Mouse (Mus musculus) gastrocnemius, postnatal 14 days (tissue): ENCODE data around the gene Sbno1. TPM values are rescaled to one million over a fixed set of nuclear protein-coding genes. Genes with fewer than 3 reads are reported as not detected.
"Not testable (repeated sequence)": the region's sequence is repeated elsewhere in the genome, so short reads cannot be mapped to it uniquely, and the experiment has no call there.

Source experiments
- DNase-seq: peaks from one replicate; pipeline ENCODE4 v3.0.0; 2021; ENCODE audit warnings: mixed read lengths
- intact Hi-C: fragments of 180-260 bp; cut with DNase I; formaldehyde crosslinking; loops from one replicate; pipeline ENCODE4 v1.15.1; 2025; ENCODE audit warnings: low total_unique reads
- long read RNA-seq, 2 experiments: library from polyadenylated mRNA; stranded (forward); transcript quantifications; one replicate each; pipeline ENCODE4 v2.0.0; 2021
- total RNA-seq, 2 experiments: library from RNA; stranded (reverse); gene quantifications; 2 replicates each; pipeline ENCODE4 v1.2.3; 2021

Gene Sbno1
- 10 to 100 TPM; 32.4 to 35.6 TPM for total RNA-seq
- long read RNA-seq, experiment 1, full-length matches to known transcripts: 1 of 6 reads
- long read RNA-seq, experiment 1, partial matches to known transcripts: 2 of 6 reads
- long read RNA-seq, experiment 1, other reads (novel, unspliced or antisense): 3 of 6 reads
- long read RNA-seq, experiment 2, full-length matches to known transcripts: 2 of 12 reads
- long read RNA-seq, experiment 2, partial matches to known transcripts: 3 of 12 reads
- long read RNA-seq, experiment 2, other reads (novel, unspliced or antisense): 7 of 12 reads

DNA sequence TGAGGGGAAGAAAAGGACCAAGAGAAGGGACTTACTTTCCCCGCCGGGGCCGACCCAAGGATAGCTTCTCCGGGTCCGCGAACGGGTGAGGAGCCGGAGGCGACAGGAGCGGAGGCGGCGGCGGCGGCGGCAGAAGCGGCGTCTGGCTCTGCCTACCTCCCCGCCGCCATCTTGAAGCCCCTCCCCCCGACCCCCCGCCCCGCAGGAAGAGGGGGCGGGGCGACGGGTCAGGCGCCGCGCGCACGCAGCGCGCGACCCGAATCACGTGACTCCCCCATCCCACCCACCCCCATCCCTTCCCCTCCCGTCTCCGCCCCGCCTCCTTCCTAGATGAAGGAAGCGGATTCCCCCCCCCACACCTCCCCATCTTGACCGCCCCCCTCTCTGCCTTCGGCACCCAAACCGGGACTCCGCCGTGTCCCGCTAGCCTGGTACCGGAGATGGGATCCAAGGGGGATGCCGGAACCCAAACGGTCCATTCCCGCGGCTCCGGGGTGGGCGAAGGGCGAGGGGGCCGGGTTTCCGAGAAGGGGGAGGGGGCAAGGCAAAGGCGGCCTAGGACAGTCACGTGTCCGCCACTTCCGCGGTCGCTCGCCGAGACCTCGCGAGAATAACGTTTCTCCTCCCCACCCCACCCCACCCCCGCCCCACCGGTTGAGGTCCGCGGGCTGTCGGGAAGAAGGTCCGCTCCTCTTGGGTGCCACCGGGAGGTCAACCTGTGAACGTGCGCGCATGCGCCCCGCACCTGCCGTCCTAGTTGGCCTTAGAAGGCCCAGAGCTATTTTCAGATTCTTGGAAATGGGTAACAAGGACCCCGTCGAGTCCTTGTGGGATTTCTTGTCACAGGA is at the start of gene Sbno1:
Gene Sbno1, minus strand, starts transcription at position 590 of the 848 bp plus-strand sequence.
- peak; percentile 94 for DNase-seq
- intact Hi-C loops: loop anchor here (5.0 kb wide), 1 partner anchor 117 kb away; the partner anchor contains the start of gene Tmed2

DNA sequence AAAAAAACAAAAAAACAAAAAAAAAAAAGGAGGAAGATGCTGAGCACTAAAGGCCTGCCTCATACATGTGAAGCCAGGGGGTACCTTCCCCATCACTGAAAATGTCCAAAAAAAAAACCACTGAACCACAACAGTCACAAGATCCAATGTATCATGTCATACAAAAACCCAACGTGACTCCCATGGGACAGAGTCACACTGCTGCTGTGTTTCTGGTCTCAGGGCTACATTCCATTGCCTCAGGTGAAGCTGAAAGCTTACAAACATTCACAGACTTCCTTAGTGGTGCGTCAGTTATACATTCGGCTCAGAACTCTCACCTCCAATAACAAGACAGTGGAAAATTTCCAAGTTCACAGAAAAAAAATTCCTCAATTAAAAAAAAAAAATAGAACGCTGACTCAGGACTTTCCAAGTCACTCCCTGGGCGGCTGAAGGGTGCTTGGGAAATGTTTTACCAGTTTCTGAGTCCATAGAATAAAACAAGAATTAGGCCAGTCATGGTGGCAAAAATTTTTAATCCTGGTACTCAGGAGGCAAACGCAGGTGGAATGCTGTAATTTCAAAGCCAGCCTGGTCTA is 44.9 kb upstream of the Sbno1 start:
- intact Hi-C loops: no loop called here
- no peak for DNase-seq

DNA sequence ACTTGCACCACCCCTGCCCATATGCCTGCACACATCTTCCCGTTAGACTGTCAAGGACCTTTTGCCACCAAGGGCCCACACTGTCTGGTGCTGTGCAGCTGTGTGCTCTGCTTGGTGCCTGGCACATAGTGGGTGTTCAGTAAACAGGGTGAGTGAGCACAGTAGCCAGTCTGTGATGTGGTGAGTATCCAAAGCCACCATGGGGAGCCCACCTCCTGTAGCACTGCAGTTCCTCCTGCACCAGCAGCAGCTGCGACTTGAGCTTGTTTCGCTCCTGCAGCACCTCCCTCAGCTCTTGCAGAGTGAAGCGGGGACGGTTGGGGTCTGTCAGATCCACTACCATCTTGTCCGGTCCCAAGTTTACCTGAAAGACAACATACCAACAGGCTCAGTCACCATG is 43.7 kb upstream of the Sbno1 start:
- no peak for DNase-seq
- intact Hi-C loops: no loop called here

DNA sequence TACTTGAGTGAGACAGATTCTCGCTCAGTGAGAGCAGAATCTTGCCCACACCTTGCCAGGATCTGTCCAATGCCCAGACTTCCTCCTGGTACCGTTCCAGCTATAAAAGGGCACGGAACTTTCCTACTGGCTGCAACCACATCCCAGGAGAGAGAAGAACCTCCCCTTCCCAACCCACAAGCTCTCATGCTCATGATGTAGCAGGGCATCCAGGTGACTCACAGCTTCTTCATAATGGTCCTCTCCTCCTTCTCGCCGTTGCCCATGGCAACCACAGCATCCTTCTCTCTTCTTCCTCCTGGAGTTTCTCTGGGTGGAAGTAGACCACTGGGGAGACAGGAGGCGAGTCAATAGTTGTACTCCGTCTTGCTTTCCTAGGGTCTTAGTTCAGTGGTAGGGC is 42.6 kb upstream of the Sbno1 start:
- no peak for DNase-seq
- intact Hi-C loops: no loop called here

DNA sequence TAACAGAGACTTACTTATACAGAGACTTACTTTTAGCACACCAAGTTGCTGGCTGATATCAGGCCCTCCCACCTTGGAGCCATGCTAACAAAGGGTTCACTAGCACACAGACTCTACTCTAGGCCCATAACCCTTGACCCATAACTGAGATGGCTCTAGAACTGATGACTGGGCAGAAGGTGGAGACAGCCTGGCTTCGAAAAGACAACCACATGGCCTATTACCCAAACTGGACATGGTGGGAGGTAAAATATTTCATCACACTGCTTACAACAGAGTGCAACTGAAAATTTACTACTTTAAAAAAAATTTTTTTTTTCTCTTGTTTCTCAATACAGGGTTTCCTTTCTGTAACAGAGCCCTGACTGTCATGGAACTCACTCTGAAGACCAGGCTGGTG is 42.0 kb upstream of the Sbno1 start:
- intact Hi-C loops: no loop called here
- no peak for DNase-seq

DNA sequence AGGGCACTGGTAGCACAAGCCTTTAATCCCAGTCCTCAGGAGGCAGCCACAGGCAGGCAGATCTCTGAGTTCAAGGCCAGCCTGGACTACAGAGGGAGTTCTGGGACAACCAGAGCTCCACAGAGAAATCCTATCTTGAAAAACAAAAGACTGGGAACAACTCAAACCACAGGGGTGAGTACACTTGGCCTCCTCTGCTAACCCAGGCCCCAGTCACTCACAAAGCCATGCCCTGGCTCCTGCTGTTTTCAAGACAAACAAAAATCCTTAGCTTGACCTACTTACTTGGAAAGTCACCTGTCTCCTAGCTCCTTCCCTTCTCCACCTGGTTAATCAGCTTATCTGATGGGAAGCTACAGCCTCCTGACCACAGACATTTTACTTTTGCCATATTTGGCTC is 39.1 kb upstream of the Sbno1 start:
- intact Hi-C loops: no loop called here
- DNase-seq: no peak

DNA sequence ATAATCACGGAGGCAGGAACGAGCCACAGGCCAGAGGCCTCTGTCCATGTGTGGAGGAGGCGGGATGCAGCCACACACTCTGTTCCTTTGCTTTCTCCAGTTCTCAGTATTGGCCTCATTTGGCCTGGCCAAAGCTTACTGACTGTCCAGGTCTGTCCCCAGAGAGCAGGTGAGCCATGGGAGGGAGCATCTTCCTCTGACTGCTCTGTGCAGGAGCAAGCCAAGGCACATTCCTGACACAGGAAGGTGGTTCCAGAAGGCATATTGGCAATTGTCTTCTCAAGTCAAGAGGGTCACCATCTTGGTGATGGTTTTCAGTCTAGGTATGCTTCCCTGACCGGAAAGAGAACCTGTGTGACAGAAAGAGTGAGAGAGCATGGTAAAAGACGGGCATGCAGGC is 37.7 kb upstream of the Sbno1 start:
- DNase-seq: no peak
- intact Hi-C loops: no loop called here

DNA sequence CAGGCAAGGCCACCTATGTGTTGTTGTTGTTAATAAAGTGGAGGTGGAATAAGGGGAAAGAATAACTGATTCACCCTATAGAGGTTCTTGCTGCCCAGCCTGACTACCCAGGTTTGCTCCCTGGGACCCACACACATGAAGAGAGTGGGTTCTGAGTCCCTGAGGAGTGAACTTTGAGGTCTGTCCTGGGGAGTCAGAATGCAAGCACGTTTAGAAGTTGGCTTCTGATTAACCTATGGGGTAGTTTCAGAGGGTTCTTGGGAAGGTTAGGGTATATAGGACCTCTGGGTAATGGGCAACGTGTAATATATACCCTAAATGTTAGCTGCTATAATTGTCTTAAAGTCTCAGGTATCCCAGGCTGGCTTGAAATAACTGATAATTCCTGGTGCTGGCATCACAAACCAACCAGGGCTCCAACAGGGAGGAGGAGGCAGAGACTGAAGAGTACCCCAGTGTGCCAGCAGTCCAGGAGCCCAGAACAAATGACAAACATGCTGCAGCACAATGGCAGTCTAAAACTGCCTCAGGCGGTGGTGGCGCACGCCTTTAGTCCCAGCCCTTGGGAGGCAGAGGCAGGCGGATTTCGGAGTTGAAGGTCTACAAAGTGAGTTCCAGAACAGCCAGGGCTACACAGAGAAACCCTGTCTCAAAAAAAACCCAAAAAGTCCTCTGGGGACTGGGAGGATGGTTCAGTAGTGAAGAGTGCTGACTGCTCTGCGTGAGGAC is 36.7 kb upstream of the Sbno1 start:
- DNase-seq: no peak
- intact Hi-C loops: no loop called here

DNA sequence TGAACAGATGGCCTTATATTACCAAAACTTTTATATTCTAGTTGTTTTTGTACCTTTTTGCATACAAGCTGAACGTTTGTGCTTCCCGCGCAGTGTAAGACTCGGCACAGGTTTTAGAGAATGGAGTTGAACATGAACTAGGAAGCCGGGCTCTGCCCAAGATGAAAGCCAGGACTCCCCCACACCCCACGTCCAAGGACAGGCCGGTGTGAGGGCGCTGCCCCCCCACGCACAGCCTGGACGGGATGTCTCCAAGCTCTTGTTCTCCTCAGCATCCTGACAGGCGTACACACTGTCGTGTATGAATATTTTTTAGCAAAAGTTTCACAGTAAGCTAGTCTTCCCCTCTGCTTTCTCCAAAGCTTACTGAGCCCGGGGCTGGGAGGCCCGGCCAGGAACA is 35.1 kb upstream of the Sbno1 start:
- intact Hi-C loops, DNase-seq: not testable (repeated sequence)

DNA sequence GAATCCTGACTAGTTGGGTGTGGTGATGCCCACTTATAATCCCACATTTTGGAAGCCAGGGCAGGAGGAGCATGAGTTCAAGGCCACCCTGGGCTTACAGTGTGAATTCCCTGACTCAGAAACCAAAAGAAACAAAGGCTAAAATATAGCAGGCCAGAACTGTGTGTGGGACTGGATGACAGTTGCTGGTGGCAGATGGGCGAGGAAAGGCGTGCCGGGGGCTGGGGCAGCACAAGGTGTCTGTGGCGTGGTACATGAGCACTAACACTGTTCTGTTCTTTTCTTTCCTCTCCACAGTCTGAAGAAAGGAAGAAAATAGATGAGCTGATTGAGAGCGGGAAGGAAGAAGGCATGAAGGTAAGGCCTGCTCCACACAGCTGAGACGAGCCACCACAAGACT is 31.0 kb upstream of the Sbno1 start:
- DNase-seq: no peak
- intact Hi-C loops: no loop called here

DNA sequence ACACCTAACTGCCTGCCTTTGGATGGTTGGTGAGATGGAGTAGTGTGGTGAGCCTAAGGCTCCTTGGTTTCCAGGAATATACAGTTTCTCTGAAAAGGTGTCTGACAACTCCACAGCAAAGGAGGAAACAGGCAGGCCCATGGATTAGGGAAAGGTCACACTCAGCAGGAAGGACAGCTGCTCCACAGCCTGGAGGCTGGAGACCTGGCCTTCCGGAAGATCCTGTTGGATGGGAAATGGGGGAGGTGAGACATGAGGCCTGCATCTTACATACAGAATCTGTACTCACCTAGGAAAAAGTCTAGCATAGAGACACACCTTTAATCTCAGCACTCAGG is 28.2 kb upstream of the Sbno1 start:
- DNase-seq: no peak
- intact Hi-C loops: no loop called here

DNA sequence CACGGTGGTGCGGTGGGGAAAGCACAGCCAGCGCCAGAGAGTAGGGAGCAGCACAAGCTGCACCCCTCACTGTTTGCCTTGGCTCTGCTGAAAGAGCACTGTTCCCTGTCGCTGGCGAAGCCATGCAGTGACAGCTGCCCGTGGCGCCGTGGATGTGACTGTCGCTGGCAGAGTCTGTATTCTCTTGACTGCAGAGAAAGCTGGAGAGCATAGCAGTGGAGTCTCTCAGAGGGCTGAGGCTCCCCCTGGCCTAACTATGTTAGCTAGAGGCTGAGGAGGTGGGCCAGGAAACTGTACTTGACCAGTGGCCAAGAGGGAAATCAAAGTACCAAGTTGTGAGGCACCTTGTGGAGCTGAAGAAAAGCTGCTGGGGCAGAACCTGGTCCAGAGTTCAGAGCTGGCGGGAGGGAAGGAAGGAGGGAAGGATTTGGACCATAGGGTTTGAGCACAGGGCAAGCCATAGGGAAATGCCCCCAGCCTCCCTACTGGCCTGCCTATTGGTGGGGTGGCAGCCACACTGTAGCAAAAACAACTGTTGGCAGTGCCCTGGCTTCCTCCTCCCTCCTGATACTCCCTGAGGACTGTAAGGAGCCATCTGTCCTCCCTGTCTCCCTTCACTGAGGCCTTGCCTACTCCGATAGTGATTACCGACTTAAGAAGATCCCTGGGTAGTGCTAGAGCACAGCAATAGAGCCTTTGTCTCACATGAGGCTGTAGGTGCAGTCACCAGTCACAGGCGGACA is 27.7 kb upstream of the Sbno1 start:
- DNase-seq: no peak
- intact Hi-C loops: no loop called here

DNA sequence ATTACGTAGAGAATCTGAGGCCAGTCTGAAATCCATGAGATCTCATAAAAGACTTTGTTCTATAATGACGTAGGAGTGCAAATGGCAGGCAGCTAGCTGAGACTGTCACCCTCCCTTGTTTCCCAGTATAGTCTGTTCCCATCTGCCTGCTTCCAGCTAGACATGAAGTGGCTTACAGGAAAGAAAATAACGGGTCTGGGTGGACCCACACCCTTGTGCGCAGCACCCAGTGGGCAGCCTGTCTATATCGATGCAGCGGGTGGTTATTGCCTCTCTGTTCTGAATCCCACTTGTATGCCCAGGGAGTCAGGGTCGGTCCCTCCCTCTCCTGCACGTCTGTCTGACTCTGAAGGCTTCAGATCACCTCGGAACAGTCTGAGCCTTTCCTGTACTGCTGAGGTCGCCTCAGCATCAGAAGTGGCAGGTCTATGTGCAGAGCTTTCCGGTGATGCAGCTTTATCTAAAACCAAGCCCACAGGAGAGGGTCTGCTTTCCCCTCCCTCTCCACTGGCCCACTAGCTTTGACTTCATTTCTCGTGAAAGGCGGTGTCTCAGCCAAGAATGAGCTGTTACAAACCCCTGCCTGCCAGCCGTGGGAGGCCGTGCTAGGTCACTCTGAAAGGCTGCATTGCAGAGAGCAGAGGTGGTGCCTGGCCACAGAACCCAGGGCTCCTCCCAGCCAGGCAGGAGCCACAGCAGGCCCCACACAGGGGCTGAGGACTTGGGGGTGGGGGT is 26.9 kb upstream of the Sbno1 start:
- no peak for DNase-seq
- intact Hi-C loops: no loop called here

DNA sequence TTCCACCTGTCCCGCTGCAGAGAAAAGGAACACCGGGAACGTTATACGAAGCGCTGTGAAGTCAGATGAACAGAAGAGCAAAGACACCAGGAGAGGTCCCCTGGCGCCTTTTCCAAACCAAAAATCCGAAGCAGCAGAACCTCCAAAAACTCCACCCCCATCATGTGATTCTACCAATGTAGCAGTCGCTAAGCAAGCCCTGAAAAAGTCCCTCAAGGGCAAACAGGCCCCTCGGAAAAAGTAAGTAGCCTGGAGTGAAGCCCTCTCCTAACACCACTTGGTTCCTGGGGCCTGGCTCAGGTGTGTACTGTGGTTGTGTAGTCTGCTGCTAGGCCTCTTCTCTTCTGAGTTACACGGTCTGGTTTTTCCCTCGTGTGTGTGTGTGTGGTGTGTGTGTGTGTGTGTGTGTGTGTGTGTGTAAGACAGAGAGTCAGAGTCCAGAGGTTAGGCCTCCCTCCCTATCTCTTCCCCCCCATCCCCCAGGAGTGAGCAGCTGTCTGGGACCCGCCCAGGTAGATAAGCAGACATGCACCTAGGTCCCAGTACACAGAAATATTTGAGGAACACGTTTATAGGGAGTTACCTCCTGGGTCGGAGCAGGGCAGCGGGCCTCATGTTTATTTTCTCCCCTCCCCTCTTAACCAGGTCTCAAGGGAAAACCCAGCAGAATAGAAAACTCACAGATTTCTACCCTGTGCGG is 25.0 kb upstream of the Sbno1 start:
- DNase-seq: no peak
- intact Hi-C loops: no loop called here

DNA sequence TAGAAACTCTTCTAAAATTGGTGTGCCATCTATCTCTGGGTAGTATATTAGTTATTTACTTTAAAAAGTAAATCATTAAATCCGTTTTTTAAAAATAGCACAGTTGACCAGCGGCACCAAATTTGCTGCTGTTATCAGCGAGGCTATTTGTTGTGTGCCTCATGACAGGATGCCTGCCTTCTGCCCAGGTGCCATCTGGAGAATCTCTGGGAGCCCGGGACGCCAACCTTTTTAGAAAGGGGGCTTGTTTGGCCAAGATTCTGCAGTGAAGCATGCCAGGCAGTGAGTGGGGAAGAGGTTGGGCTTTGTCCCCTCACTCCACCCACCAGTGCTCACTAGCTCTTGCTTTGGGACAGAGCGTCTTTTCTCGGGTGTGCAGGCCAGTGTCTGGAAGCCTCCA is 24.2 kb upstream of the Sbno1 start:
- intact Hi-C loops: no loop called here
- DNase-seq: no peak

DNA sequence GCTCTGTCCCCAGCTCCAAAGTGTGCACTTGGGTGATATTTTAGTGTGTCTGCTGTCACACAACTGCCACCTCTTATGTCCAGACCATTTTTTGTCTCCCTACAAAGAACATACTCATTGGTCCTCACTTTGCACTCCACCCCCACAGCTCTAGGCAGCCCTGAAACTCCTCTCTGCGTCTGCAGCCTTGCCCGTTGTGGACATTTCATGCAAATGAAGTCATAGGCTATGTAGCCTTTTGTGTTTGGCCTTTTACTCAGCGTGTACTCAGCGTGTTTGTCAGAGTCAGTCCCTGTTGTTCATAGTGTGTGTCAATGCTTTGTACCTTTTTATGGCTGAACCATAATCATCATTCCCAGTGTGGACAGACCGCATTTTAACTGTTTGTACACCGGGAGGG is 23.7 kb upstream of the Sbno1 start:
- intact Hi-C loops: no loop called here
- DNase-seq: no peak

DNA sequence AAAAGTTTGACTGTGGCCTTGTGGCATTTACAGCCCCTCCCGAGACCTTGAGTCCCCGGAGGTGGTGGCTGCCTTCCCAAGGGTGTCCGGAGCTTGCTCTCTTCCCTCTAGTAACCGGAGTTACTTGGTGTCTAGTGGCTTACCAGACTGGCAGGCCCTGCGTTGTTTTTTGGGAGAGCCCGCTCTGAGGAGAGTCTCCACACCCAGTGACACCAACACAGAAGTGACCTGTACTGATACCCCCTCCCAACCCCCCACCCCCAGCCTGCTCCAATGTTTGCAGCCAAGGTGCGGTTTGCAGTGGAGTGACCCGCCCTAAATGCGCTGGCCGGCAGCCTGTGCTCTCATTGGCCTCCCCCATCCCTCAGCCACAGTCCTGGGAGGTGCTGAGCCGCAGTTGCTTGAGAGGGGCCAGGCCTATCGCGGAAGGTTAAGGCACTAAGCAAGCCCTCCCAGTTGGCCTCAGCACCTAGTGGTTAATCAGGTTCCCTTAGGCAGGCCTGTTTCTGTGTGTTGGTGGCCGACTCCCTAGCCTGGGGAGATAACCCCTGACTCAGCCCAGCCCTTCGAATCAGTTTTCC is 20.6 kb upstream of the Sbno1 start:
- intact Hi-C loops: no loop called here

More for the DNA sequence above, 20.6 kb upstream of the Sbno1 start:
- DNase-seq: peak; percentile 72
